Mouse (Mus musculus) thymus, postnatal 4 days (tissue): ENCODE results near the gene Usp7.

ENCODE experiments used
- DNase-seq: peaks from one replicate; pipeline ENCODE4 v3.0.0; 2021

The Usp7 gene

GRCm38 (mm10) chr16:8791949-8792557 lies at the start of gene Usp7:
Gene Usp7 (minus strand): TSS chr16:8792308.
- no peak for DNase-seq

GRCm38 (mm10) chr16:8840557-8840956 lies 48.4 kb upstream of the Usp7 start:
- no peak for DNase-seq

- DNase-seq = no peak
These were observed 46.8 kb upstream of the Usp7 start for GRCm38 (mm10) chr16:8838921-8839320.

- DNase-seq = no peak
These were observed 45.5 kb upstream of the Usp7 start for GRCm38 (mm10) chr16:8837595-8837994.

- no peak for DNase-seq
These were observed 44.8 kb upstream of the Usp7 start for GRCm38 (mm10) chr16:8836876-8837275.

- DNase-seq = peak; percentile 52
These were observed 39.1 kb upstream of the Usp7 start for GRCm38 (mm10) chr16:8831241-8831640.

- peak; percentile 83 for DNase-seq
These were observed 38.5 kb upstream of the Usp7 start for GRCm38 (mm10) chr16:8830431-8831211.

GRCm38 (mm10) chr16:8829564-8830359 lies 37.7 kb upstream of the Usp7 start, which contains the start of gene 1810013L24Rik:
Gene 1810013L24Rik (plus strand): TSS chr16:8830100.
- peak; percentile 96 for DNase-seq

- DNase-seq = peak; percentile 67
These were observed 36.8 kb upstream of the Usp7 start for GRCm38 (mm10) chr16:8828636-8829563.

GRCm38 (mm10) chr16:8827366-8827765 lies 35.3 kb upstream of the Usp7 start:
- no peak for DNase-seq

GRCm38 (mm10) chr16:8823661-8824060 lies 31.6 kb upstream of the Usp7 start:
- DNase-seq = no peak

GRCm38 (mm10) chr16:8822586-8822985 lies 30.5 kb upstream of the Usp7 start:
- DNase-seq = no peak

- no peak for DNase-seq
These were observed 29.3 kb upstream of the Usp7 start for GRCm38 (mm10) chr16:8821429-8821828.

- no peak for DNase-seq
These were observed 25.8 kb upstream of the Usp7 start for GRCm38 (mm10) chr16:8817872-8818271.

GRCm38 (mm10) chr16:8810399-8811127 lies 18.5 kb upstream of the Usp7 start:
- DNase-seq = peak; percentile 38

- DNase-seq = peak; percentile 80
These were observed 14.6 kb upstream of the Usp7 start for GRCm38 (mm10) chr16:8806703-8807102.

- DNase-seq = no peak
These were observed 3.8 kb upstream of the Usp7 start for GRCm38 (mm10) chr16:8795906-8796305.

- peak; percentile 25 for DNase-seq
These were observed 2.8 kb upstream of the Usp7 start for GRCm38 (mm10) chr16:8794952-8795351.

- no peak for DNase-seq
These were observed 1.2 kb downstream of the Usp7 start for GRCm38 (mm10) chr16:8790886-8791285.

GRCm38 (mm10) chr16:8784753-8785152 lies 7.4 kb downstream of the Usp7 start:
- no peak for DNase-seq

GRCm38 (mm10) chr16:8783198-8783913 lies 8.8 kb downstream of the Usp7 start:
- no peak for DNase-seq
